Mouse (Mus musculus) ES-E14 (cell line): Measurements from ENCODE around the gene Dab1.

Experiments
- ZC3H11A ChIP-seq: IDR thresholded peaks from 2 replicates; pipeline ENCODE4 v1.6.1; 2012; ENCODE audit warnings: low read depth, mild to moderate bottlenecking, inconsistent platforms, low read length, borderline replicate concordance
- ZNF384 ChIP-seq: IDR thresholded peaks from 2 replicates; pipeline ENCODE4 v1.6.1; 2012; ENCODE audit warnings: low read depth, low read length, inconsistent platforms

GRCm38 (mm10) chr4:104689047-104689446 lies 1069.9 kb downstream of the Dab1 start:
- TF ChIP-seq ZC3H11A (no peak), ZNF384 (no peak)
